Mouse (Mus musculus) embryo, embryonic 10.5 days (tissue): ENCODE measurements at regions not wholly inside any gene's neighbourhood (a gene's known extent, or its start where the extent isn't known, plus 50 kb on each side); places are given as distances from the start of the nearest gene placed in this dataset.

ENCODE experiments used
- DNase-seq: peaks from one replicate; pipeline ENCODE4 v3.0.0-alpha.2; 2015; ENCODE audit warnings: low spot score

GRCm38 (mm10) chr8:29765831-29766230 lies 2318.4 kb downstream of the Poteg start:
- DNase-seq = no peak

GRCm38 (mm10) chr8:29766252-29766920 lies 2318.9 kb downstream of the Poteg start:
- no peak for DNase-seq

GRCm38 (mm10) chr8:29777081-29777785 lies 2329.8 kb downstream of the Poteg start:
- DNase-seq = no peak

- DNase-seq = peak; percentile 6
Measured at GRCm38 (mm10) chr8:29789207-29789606, 2341.7 kb downstream of the Poteg start.

- peak; percentile 8 for DNase-seq
Measured at GRCm38 (mm10) chr8:29790029-29790428, 2342.6 kb downstream of the Poteg start.

- DNase-seq = no peak
Measured at GRCm38 (mm10) chr8:29807274-29807673, 2359.8 kb downstream of the Poteg start.

- DNase-seq = no peak
Measured at GRCm38 (mm10) chr8:29836044-29836443, 2388.6 kb downstream of the Poteg start.
